Mouse (Mus musculus): ENCODE data around the gene Vmn1r94.
"Not testable (repeated sequence)": the region's sequence is repeated elsewhere in the genome, so short reads cannot be mapped to it uniquely, and the experiment has no call there.

DNA sequence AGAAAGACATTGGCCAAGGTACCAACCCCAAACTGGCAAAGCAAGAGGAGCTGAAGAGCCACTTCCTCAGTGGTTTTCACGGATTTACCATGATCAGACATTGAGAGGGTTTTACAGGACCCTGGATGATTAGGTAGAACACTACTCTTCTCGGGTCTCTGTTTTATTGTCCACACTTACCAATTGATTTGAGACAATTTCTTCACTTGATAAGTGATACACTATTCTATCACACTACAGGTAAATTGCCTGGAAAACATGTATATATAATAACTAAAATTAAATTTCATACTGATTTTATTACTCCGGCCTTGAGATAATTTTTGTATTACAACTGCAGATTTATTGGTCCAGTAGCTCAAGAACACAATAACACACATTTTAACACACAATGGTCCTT is at the start of gene Vmn1r94:
- TF ChIP-seq CTCF (IDR thresholded peaks at IDR 0.05; ENCODE audit: low read depth, low read length); POLR2A (IDR thresholded peaks at IDR 0.05; ENCODE audit: insufficient read depth, low read length); EP300 (IDR thresholded peaks at IDR 0.05; ENCODE audit: insufficient read depth, low read depth, low read length): not testable (repeated sequence)

All from ES-Bruce4 (cell line).